Mouse (Mus musculus) lung, adult 2 months (tissue): Measurements from ENCODE around the gene Mrc2. TPM values are rescaled to one million over a fixed set of nuclear protein-coding genes. Genes with fewer than 3 reads are reported as not detected.

ENCODE experiments used
- DNase-seq: peaks from one replicate; pipeline ENCODE4 v3.0.0; 2022
- H3K4me1 ChIP-seq: fragments of 200-500 bp; 2 replicates; pipeline ENCODE4 v1.6.1; 2011; ENCODE audit warnings: low read length; ENCODE audit not compliant: control insufficient read depth, insufficient read depth
- H3K4me3 ChIP-seq: fragments of 200-500 bp; replicated peaks from 2 replicates; pipeline ENCODE3; 2011; ENCODE audit warnings: low read depth, mild to moderate bottlenecking, control low read depth, low read length; ENCODE audit errors: extremely low read depth
- CTCF ChIP-seq: fragments of 200-500 bp; IDR thresholded peaks from 2 replicates; pipeline ENCODE4 v1.5.1; 2011; ENCODE audit warnings: mild to moderate bottlenecking, low read length, control low read depth; ENCODE audit not compliant: insufficient read depth
- POLR2A ChIP-seq: fragments of 200-500 bp; IDR thresholded peaks from 2 replicates; pipeline ENCODE4 v1.6.1; 2011; ENCODE audit warnings: low read depth, mild to moderate bottlenecking, control low read depth, low read length, borderline replicate concordance; ENCODE audit errors: extremely low read depth
- WGBS: fragments of 180-500 bp; shearing (Covaris S2); methylation state at CpG from one replicate; pipeline ENCODE4 v1.1.7; 2018; 5-methylcytosine and 5-hydroxymethylcytosine counted together
- polyA plus RNA-seq: library from polyadenylated mRNA; depleted of rRNA; stranded (reverse); fragments of >200 nt; gene quantifications from 2 replicates; pipeline ENCODE4 v1.2.3, GENCODE M21; 2012

The Mrc2 gene
- polyA plus RNA-seq, 1 experiment, result 91.8 TPM

DNA sequence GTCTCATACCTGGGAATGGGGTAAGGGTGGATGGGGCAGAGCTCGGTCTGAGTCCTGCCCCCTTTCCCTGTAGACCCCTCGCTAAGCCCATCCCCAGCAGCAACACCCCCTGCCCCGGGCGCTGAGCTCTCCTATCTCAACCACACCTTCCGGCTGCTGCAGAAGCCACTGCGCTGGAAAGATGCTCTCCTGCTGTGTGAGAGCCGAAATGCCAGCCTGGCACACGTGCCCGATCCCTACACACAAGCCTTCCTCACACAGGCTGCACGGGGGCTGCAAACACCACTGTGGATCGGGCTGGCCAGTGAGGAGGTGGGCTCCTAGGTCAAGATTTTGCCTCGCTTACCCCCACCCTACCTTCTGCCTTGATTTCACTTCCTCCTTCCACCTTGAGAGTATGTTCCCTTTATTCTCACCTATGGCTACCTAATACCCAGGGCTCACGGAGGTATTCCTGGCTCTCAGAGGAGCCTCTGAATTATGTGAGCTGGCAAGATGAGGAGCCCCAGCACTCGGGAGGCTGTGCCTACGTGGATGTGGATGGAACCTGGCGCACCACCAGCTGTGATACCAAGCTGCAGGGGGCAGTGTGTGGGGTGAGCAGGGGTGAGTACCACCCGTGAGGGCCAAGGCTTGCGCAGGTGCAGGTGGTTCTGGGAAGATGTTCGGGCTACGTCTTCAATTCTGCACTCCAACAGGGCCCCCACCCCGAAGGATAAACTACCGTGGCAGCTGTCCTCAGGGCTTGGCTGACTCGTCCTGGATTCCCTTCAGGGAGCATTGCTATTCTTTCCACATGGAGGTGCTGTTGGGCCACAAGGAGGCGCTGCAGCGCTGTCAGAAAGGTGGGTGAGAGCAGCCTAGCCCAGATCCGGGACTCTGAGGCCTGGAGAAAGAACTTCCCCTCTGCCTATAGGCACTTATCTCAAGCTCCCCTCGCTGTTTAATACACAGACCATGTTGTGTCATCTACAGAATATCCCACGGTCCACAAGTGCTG is 55.0 kb downstream of the Mrc2 start:
- no peak for TF ChIP-seq POLR2A
- TF ChIP-seq CTCF, result peak; percentile 84
- WGBS, result 53% methylated on average over 28 of the region's 28 CpGs
- H3K4me3 ChIP-seq, result no peak overlapping the region
- peak; percentile 82 for DNase-seq
- peaks cover 3% of the 10 kb centered on the region for H3K4me1 ChIP-seq

DNA sequence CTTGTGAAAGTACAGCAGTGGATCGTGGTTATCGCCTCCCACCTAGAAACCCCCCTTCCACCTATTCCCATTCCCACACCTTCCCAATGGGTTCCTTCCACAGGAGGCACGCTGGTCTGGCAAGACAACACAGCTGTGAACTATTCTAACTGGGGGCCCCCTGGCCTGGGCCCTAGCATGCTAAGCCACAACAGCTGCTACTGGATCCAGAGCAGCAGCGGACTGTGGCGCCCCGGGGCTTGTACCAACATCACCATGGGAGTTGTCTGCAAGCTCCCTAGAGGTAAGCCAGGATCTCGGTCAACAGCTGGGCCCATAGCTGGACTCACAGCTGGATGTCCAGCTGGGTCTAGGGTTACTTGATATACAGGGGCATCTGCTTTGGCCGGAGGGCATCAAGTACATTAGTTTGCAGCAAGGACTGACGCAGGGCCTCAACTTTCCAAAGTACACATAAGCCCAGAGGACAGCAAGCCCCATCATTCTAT is 56.1 kb downstream of the Mrc2 start:
- TF ChIP-seq CTCF (no peak), POLR2A (no peak)
- WGBS, result 88% methylated on average over 9 of the region's 9 CpGs
- no peak overlapping the region for H3K4me3 ChIP-seq
- DNase-seq, result no peak
- H3K4me1 ChIP-seq, result peaks cover 7% of the 10 kb centered on the region

DNA sequence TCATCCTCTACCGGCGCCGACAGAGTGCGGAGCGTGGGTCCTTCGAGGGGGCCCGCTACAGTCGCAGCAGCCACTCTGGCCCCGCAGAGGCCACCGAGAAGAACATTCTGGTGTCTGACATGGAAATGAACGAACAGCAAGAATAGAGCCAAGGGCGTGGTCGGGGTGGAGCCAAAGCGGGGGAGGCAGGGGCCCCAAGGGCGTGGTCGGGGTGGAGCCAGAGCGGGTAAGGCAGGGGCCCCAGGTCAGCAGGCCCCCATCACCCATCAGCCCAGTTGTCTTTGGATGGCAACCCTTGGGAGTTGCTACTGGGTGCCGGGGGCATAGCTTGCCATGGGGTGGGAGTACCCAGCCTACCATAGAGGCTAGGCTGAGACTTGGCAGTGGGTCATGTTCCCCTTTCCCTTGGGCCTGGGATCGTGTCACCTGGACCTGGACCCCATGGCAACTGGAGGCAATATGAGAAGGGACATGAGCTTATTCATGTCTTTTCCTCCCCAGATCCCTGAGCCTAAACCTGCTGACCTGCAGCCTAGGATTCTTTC is 57.4 kb downstream of the Mrc2 start:
- Histone ChIP-seq H3K4me1 (peaks cover 7% of the 10 kb centered on the region), H3K4me3 (no peak overlapping the region)
- 86% methylated on average over 19 of the region's 19 CpGs for WGBS
- TF ChIP-seq POLR2A (no peak), CTCF (no peak)
- no peak for DNase-seq

DNA sequence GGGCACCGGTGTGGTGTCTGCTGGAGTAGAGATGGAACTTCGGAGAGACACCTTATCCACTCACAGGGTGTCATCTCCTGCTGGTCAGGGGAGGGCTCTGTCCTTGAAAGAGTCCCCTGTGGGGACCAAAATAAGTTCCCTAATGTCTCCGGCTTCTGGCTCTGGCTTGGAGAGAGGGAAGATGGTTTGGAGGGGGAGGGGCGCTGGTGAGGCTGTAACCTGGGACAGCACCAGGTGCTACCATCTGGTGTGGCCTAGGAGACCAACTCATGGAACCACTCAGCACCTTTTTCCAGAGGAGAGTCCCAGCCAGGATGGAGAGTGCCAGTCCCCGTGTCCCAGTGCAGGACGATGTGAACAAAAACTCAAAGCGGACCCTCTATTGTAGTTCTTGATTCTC is 58.2 kb downstream of the Mrc2 start:
- 89% methylated on average over 7 of the region's 7 CpGs for WGBS
- no peak overlapping the region for H3K4me3 ChIP-seq
- TF ChIP-seq CTCF (no peak), POLR2A (no peak)
- peaks cover 7% of the 10 kb centered on the region for H3K4me1 ChIP-seq
- no peak for DNase-seq

DNA sequence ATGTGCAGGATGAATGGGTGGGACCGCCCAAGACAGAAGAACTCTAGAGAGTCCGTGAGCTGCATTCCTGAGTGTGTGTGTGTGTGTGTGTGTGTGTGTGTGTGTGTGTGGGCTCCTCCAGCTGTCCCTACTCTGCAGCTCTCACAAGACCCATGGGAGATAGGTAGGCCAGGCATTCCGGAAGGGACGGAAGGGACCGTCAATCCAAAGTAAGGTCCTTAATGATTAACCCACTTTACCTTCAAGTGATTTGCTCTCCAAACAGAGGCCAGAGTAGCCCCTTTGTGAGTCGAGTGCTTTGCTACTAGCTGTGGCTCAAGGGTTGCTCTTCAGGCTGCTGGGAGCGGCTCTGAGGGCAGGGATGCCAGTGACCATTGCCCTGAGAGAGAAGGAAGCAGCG is 59.7 kb downstream of the Mrc2 start:
- peak; percentile 67 for DNase-seq
- TF ChIP-seq POLR2A, result no peak
- TF ChIP-seq CTCF, result no peak
- 52% methylated on average over 8 of the region's 8 CpGs for WGBS
- H3K4me1 ChIP-seq, result peaks cover 10% of the 10 kb centered on the region
- no peak overlapping the region for H3K4me3 ChIP-seq

DNA sequence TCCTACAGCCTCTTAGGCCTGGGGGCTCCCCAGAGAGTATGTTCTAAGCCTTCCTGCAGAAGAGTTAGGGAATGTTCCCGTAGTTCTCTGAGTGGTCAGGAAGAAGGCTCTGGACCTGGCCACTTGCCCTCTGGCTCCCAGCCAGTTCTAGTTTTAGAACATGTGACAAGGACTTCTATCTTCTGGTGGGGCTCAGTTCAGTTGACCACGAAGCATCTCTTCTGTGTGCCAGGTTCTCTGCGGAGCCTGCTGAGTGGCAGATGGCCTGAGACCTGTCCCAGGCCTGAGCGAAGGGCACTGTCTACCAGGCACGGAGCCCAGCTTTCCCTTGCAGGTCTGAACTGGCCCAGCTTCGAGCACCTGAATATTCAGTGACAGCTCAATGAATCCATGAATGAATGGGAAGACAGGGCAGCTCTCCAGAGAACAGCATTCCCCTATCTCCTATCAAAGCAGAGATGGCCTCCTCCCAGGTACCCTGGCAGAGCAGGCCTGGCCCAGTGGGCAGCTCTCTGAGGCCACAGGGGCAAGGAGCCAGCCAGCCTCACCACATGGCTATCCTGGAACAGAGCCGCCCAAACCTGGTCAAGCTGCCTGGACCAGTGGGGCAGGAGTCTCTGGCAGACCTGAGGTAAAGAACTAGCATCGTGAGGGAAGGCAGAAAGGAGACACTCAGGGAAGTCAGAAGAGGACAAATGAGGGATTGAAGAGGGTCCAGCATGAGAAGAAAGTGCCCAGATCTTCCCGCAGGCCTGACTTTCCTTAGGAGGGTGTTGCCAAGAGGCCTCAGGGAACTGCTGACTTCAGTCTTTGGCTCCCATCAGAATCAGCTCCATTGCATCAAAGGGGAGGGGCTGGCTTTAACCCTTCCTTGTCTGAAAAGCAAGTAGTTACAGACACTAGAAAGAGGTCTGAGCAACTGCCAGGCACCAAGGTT is 60.8 kb downstream of the Mrc2 start:
- WGBS, result 34% methylated on average over 9 of the region's 9 CpGs

DNA sequence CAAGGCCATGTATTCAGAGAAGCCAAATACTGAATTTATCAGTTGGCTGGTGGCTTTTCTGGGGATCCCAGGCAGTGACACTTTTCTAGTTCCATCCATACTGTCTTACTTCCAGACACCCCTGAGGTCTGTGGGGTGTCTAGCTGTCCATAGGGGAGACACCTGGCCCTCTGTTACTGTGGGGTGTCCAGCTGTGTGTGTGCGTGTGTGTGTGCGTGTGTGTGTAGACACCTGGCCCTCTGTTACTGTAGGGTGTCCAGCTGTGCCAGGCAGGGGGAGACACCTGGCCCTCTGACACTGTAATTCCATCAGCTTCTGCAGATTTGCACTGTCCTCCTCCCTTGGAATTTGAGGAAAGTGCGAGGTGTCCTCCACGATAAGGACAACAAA is 61.4 kb downstream of the Mrc2 start:
- no peak for TF ChIP-seq CTCF
- no peak for TF ChIP-seq POLR2A
- Histone ChIP-seq H3K4me1 (peaks cover 10% of the 10 kb centered on the region), H3K4me3 (no peak overlapping the region)
- DNase-seq, result no peak
- 85% methylated on average over 4 of the region's 4 CpGs for WGBS

More for the DNA sequence above, 60.8 kb downstream of the Mrc2 start:
- peak; percentile 62 for DNase-seq
- Histone ChIP-seq H3K4me3 (no peak overlapping the region), H3K4me1 (peaks cover 10% of the 10 kb centered on the region)
- TF ChIP-seq CTCF (no peak), POLR2A (no peak)

DNA sequence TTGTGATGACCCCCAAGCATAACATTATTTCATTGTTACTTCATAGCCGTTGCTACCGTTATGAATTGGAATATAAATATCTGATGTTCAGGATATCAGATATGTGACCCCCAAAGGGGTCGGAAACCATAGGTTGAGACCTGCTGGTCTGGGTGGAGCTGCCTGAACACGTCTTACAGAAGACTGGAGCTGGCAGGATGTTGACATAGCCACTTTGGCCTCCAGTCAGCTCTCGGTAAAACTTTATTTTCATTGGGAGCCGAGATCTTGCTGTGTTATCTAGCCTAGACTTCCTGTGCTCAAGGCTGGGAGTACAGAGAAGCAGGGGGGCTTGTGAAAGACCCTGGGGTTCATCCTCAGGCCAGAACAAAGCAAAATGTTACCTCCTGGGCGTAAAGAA is 63.9 kb downstream of the Mrc2 start:
- TF ChIP-seq CTCF (no peak), POLR2A (no peak)
- 15% methylated on average over 7 of the region's 7 CpGs for WGBS
- peaks cover 10% of the 10 kb centered on the region for H3K4me1 ChIP-seq
- DNase-seq, result no peak
- H3K4me3 ChIP-seq, result no peak overlapping the region
